Mouse (Mus musculus): ENCODE results near the gene Stx11.
A peak's percentile ranks its signal among the peaks of the same experiment; 100 is the strongest.

Stx11 gene

GRCm38 (mm10) chr10:12911981-12912530 is 52.0 kb downstream of the Stx11 start:
- DNase-seq: peak; percentile 37

- no peak for DNase-seq
These were observed 52.6 kb downstream of the Stx11 start for GRCm38 (mm10) chr10:12911451-12911850.

GRCm38 (mm10) chr10:12909891-12910290 is 54.2 kb downstream of the Stx11 start:
- DNase-seq: no peak

- no peak for DNase-seq
These were observed 54.9 kb downstream of the Stx11 start for GRCm38 (mm10) chr10:12909179-12909578.

GRCm38 (mm10) chr10:12904140-12904528 is 60.0 kb downstream of the Stx11 start:
- no peak for DNase-seq

GRCm38 (mm10) chr10:12903440-12904139 is 60.5 kb downstream of the Stx11 start:
- no peak for DNase-seq

GRCm38 (mm10) chr10:12899901-12900300 is 64.2 kb downstream of the Stx11 start:
- no peak for DNase-seq

GRCm38 (mm10) chr10:12893339-12893738 is 70.8 kb downstream of the Stx11 start:
- no peak for DNase-seq

- DNase-seq: peak; percentile 13
These were observed 75.7 kb downstream of the Stx11 start for GRCm38 (mm10) chr10:12888373-12888772.

All from right cerebral cortex, adult 18-20 months (tissue).